Mouse (Mus musculus): Measurements from ENCODE around the gene Sod1.

DNA sequence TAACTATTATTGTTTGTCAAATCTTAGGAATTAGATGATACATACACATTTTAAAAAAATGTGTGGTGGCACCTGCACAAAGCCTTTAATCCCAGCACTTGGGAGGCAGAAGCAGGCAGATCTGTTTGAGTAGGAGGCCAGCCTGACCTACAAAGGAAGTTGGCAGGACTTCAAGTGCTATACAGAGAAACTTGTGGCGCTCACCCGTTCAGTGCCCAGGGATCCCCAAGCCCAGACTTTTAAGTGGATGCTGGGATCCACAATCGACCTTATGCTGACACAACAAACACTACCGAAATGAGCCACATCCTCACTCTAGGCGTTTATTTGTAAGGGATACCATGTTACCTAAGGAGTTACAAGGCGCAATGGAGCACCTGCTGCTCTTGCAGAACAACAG lies 55.0 kb downstream of the Sod1 start:
- TF ChIP-seq E2F4 (IDR thresholded peaks at IDR 0.05; ENCODE audit: insufficient replicate concordance, low read depth, low read length) (no peak), POLR2A (IDR thresholded peaks at IDR 0.05; ENCODE audit: low read depth, low read length) (no peak), JUN (IDR thresholded peaks at IDR 0.05; ENCODE audit: insufficient read depth, low read depth, low read length) (no peak), TBP (conservative IDR thresholded peaks at IDR 0.05; ENCODE audit: low read depth, low read length) (no peak), KAT2A (IDR thresholded peaks at IDR 0.05; ENCODE audit: insufficient replicate concordance, low read length) (no peak), NELFE (IDR thresholded peaks at IDR 0.05; ENCODE audit: low read depth, low read length) (no peak), CTCF (conservative IDR thresholded peaks at IDR 0.05 in 1 of 2, IDR thresholded peaks at IDR 0.05 in 1 of 2; ENCODE audit: low read depth in 2 of 2, low read length in 2 of 2) (no peak), CHD2 (IDR thresholded peaks at IDR 0.05; ENCODE audit: low read length) (no peak), EP300 (IDR thresholded peaks at IDR 0.05; ENCODE audit: low read length) (no peak), ZMIZ1 (IDR thresholded peaks at IDR 0.05; ENCODE audit: low read depth, low read length) (no peak), HCFC1 (IDR thresholded peaks at IDR 0.05; ENCODE audit: low read depth, low read length) (no peak), MYC (IDR thresholded peaks at IDR 0.05; ENCODE audit: low read depth, low read length) (no peak)
